Mouse (Mus musculus) stomach, embryonic 16.5 days (tissue): ENCODE results near the gene 9230110F15Rik. TPM values are rescaled to one million over a fixed set of nuclear protein-coding genes. Genes with fewer than 3 reads are reported as not detected.
"Not testable (repeated sequence)": the region's sequence is repeated elsewhere in the genome, so short reads cannot be mapped to it uniquely, and the experiment has no call there.

Experiments used
- ATAC-seq: fragments of 200-750 bp; cut with Nextera tagmentation; 2 replicates; pipeline ENCODE4 v1.8.0; 2017; ENCODE audit warnings: moderate number of reproducible peaks, moderate TSS enrichment; ENCODE audit not compliant: insufficient read depth, low FRiP score
- H3K27ac ChIP-seq: fragments of 300-500 bp; sonication (generic); 2 replicates; pipeline ENCODE4 v1.5.1; 2014; ENCODE audit warnings: low read length
- H3K27me3 ChIP-seq: fragments of 300-500 bp; sonication (generic); 2 replicates; pipeline ENCODE4 v1.6.1; 2014; ENCODE audit warnings: low read length, control low read depth, mixed read lengths; ENCODE audit not compliant: control insufficient read depth, insufficient read depth
- H3K36me3 ChIP-seq: fragments of 300-500 bp; sonication (generic); 2 replicates; pipeline ENCODE4 v1.6.1; 2014; ENCODE audit warnings: low read length; ENCODE audit not compliant: control insufficient read depth, insufficient read depth
- H3K4me1 ChIP-seq: fragments of 300-500 bp; sonication (generic); 2 replicates; pipeline ENCODE4 v1.6.1; 2014; ENCODE audit warnings: low read length, control low read depth, mixed read lengths; ENCODE audit not compliant: control insufficient read depth, insufficient read depth
- H3K4me2 ChIP-seq: fragments of 300-500 bp; sonication (generic); 2 replicates; pipeline ENCODE4 v1.6.1; 2014; ENCODE audit warnings: low read depth, low read length, mixed read lengths
- H3K4me3 ChIP-seq: fragments of 300-500 bp; sonication (generic); replicated peaks from 2 replicates; pipeline ENCODE4 v1.5.1; 2014; ENCODE audit warnings: mild to moderate bottlenecking, low read length
- H3K9ac ChIP-seq: fragments of 300-500 bp; sonication (generic); 2 replicates; pipeline ENCODE4 v1.6.1; 2014; ENCODE audit warnings: low read length
- H3K9me3 ChIP-seq: fragments of 300-500 bp; sonication (generic); replicated peaks from 2 replicates; pipeline ENCODE4 v1.6.1; 2016; ENCODE audit warnings: low read length, control low read depth; ENCODE audit not compliant: control insufficient read depth
- WGBS: fragments of 180-500 bp; shearing (Covaris S2); extraction: QIAGEN DNeasy Blood & Tissue Kit; methylation state at CpG from one replicate; pipeline ENCODE4 v1.1.7; 2014; 5-methylcytosine and 5-hydroxymethylcytosine counted together
- polyA plus RNA-seq: library from polyadenylated mRNA; unstranded; fragments of >200 nt; fragmentation: Nextera tagmentation; extraction: Ambion mirVana; gene quantifications from 2 replicates; pipeline ENCODE4 v1.2.1, GENCODE M21; 2015

9230110F15Rik gene
- polyA plus RNA-seq: not detected in 2 replicates

DNA sequence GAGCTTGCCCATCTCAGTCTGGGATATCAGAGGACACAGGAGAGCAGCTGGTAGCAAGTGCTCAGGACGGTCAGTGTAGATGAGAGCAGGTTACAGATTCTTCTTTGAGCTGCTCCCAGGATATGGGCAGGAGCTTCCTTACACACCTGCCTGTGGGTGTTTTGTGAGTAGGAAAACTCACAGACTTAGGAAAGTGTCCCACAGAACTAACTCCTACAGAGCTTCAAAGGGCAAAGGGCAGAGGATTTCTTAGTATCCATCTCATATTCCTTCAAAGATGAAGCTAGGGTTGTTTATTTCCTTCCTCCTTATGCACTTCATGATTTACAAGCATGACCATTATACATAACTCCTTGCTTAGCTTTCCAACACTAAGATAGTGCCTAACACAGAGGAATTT, at the start of gene 9230110F15Rik:
TSS of gene 9230110F15Rik (minus strand) at position 101 of the 400 bp plus-strand sequence.
- no peak for ATAC-seq
- no peak within 1 kb of the TSS for H3K4me2 ChIP-seq
- WGBS: 58% methylated on average over 1 of the region's 1 CpGs
- H3K27me3 ChIP-seq: no peaks in the 10 kb centered on the region
- no peak within 1 kb of the TSS for H3K4me3 ChIP-seq
- no peak within 1 kb of the TSS for H3K9ac ChIP-seq
- no peaks in the 10 kb centered on the region for H3K4me1 ChIP-seq
- H3K36me3 ChIP-seq: no peaks in the 10 kb centered on the region
- H3K27ac ChIP-seq: no peak within 1 kb of the TSS
- no peaks in the 10 kb centered on the region for H3K9me3 ChIP-seq

DNA sequence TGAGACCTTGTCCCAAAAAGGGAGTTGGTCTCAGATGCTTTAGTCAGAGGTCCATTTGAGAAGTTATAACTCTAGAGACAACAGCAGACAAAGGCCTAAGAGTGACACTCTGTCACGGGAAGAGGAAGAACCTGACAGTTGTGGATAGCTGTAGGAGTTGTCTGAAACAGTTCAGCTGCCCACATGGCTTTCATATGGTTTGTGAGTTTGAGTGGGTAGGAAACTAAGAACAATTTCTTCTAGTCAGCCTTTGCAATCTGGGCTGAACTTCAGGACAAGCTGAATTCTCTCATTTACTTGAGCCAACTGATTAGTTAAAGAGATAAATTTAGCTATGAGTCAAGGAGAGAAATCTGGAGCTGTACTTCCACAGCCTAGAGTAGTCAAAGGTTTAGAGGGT, 49.2 kb upstream of the 9230110F15Rik start:
- WGBS: 66% methylated on average over 1 of the region's 1 CpGs
- not testable (repeated sequence) for ATAC-seq, H3K9me3 ChIP-seq, H3K36me3 ChIP-seq, H3K27ac ChIP-seq, H3K9ac ChIP-seq, H3K27me3 ChIP-seq, H3K4me2 ChIP-seq, H3K4me3 ChIP-seq, H3K4me1 ChIP-seq

DNA sequence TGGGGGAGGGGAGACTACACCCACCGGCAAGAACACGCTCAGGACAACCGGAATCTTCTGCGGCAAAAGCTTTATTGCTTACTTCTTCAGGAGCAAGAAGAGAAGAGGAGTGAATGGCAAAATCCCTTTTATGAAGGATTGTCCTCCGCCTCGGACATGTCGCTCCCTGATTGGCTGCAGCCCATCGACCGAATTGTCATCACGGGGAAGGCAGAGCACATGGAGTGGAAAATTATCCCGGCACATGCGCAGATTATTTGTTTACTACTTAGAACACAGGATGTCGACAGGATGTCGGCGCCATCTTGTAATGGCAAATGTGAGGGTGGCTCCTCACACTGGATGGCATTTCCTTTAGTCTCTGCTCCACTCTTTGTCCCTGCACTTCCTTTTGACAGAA, 26.1 kb downstream of the 9230110F15Rik start:
- not testable (repeated sequence) for H3K4me2 ChIP-seq, H3K36me3 ChIP-seq, H3K4me3 ChIP-seq, ATAC-seq, H3K27me3 ChIP-seq, H3K4me1 ChIP-seq, H3K9ac ChIP-seq, H3K27ac ChIP-seq, H3K9me3 ChIP-seq
- 94% methylated on average over 15 of the region's 15 CpGs for WGBS

DNA sequence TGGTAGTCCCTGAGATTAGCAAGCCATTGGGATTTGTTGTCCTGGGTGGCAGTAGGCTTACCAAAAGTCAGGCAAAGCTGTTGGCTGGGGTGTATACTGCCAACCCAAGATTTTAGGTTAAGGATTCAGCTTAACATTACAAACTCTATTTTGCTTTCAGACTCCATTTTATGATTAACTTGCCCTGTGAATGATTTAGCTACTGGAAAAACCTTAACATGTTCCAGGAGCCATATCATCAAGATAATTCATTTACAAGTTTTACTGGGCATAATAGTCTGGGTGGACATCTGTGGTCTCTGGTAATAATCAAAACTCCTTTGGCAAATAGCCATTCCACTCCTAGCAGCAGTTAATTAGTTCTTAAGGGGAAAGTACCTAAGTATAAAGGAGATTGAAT, 45.8 kb downstream of the 9230110F15Rik start:
- Histone ChIP-seq H3K4me3 (no peak overlapping the region), H3K4me2 (no peak overlapping the region), H3K9me3 (no peaks in the 10 kb centered on the region), H3K9ac (no peak overlapping the region), H3K27me3 (no peaks in the 10 kb centered on the region), H3K4me1 (no peaks in the 10 kb centered on the region), H3K27ac (no peak overlapping the region), H3K36me3 (no peaks in the 10 kb centered on the region)
- ATAC-seq: no peak

DNA sequence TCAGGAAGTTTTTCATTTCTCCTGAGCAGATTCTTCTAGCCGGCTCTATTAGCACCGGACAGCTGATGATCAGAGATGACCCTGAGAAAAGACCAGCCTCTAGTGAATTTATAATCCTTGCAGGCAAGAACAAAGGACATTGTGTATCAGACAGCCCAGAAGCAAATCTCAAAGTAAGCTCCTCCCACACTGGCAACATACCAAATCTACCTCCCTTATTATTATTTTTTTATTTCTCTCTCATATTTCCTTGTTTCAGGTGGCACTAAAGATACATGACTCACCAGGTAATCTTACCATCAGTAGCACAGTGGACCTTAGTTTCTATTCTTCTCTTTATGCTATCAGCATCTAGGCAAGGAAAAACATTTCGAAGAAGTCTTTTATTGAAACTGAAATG, 53.9 kb downstream of the 9230110F15Rik start, which contains the start of the genes Gm27235 and D730048I06Rik:
TSS of gene Gm27235 (minus strand) at position 101 of the 400 bp plus-strand sequence.
TSS of gene D730048I06Rik (minus strand) at position 112 of the 400 bp plus-strand sequence.
- ATAC-seq: no peak
- Histone ChIP-seq H3K4me2 (no peak within 1 kb of the TSS), H3K9ac (no peak within 1 kb of the TSS), H3K36me3 (no peaks in the 10 kb centered on the region), H3K27me3 (no peaks in the 10 kb centered on the region), H3K4me1 (no peaks in the 10 kb centered on the region), H3K27ac (no peak within 1 kb of the TSS), H3K4me3 (no peak within 1 kb of the TSS), H3K9me3 (no peaks in the 10 kb centered on the region)
- 84% methylated on average over 3 of the region's 3 CpGs for WGBS

Other genes with a start within 250 kb of the 9230110F15Rik start
- gene Pate4, start 232.2 kb downstream of the 9230110F15Rik start, polyA plus RNA-seq: not detected in 2 replicates
- gene Pate3, start 195.9 kb downstream of the 9230110F15Rik start, polyA plus RNA-seq: not detected in 2 replicates
- gene Pate1, start 156.8 kb downstream of the 9230110F15Rik start, polyA plus RNA-seq: not detected in 2 replicates
- gene Gm17677, start 103.1 kb downstream of the 9230110F15Rik start, polyA plus RNA-seq: not detected in 2 replicates
- gene Gm17727, start 66.0 kb downstream of the 9230110F15Rik start, polyA plus RNA-seq: not detected in 2 replicates
- gene Gm27235, start 54.0 kb downstream of the 9230110F15Rik start, polyA plus RNA-seq: not detected in 2 replicates
- not detected in 2 replicates for gene D730048I06Rik, start 54.0 kb downstream of the 9230110F15Rik start, polyA plus RNA-seq
- gene 9230113P08Rik, start 64.3 kb upstream of the 9230110F15Rik start, polyA plus RNA-seq: not detected in 2 replicates